Mouse (Mus musculus) lung, adult 2 months (tissue): ENCODE data around the gene Srgap2.

Experiments
- CTCF ChIP-seq: fragments of 200-500 bp; IDR thresholded peaks from 2 replicates; pipeline ENCODE4 v1.5.1; 2011; ENCODE audit warnings: mild to moderate bottlenecking, low read length, control low read depth; ENCODE audit not compliant: insufficient read depth
- POLR2A ChIP-seq: fragments of 200-500 bp; IDR thresholded peaks from 2 replicates; pipeline ENCODE4 v1.6.1; 2011; ENCODE audit warnings: low read depth, mild to moderate bottlenecking, control low read depth, low read length, borderline replicate concordance; ENCODE audit errors: extremely low read depth

DNA sequence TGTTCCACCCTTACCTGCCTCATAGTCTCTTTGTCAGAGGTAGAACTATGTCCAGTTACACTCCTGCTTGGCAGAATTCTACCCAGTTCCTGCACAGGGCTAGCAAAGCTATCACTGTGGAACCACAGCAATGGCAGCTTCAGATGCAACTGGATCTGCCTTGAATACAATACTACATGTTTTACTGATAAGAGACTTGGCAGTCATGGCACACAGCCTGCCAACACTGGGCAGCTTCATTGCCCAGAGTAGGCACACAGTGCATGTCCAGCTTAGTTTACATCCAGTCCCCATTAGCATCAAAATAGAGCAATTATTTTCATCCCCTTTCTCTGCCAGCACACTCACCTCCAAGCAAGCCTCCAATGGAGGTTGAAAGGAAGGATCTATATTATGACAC is 89.2 kb downstream of the Srgap2 start:
- no peak for TF ChIP-seq CTCF
- no peak for TF ChIP-seq POLR2A
